In the genomic region with DNA sequence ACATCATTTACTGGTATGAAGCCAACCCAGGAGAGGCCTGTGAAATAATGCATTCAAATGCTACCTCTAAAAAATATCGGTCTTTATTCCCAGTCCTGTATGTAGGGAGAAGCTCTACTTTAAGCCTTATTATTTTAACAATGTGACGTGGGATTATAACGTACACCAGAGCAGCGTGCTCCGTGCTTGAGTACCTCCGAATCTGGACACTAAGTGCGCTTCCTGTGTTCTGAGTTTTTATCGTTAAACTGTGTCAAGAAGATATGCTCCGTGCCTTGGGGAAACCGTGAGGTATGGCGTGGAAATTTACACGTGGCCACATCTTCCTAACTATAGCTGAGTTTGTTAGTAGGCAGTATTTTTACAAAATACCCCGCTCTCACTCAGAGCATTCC, we compare ENCODE assay signal across 9 mouse cellular contexts.
DNase-seq lines count a peak whose midpoint lies in the region; ATAC-seq lines count a peak whose summit lies in the region.
"Had no signal": no experiment of that assay in that cellular context is flagged by ENCODE, and none has a peak within 500 bp of the region (broad histone marks: within the 10 kb centered on the region; RNA-seq: fewer than 3 reads in every experiment).

No protein-coding gene starts in this region.

- no peak overlapping the region for H3K9ac ChIP-seq in neural tube, embryonic 11.5 days (ENCODE audit: low read length)
- no peak overlapping the region for H3K9ac ChIP-seq in forebrain, embryonic 14.5 days (ENCODE audit: low read length)
- no peak overlapping the region for H3K9ac ChIP-seq in liver, embryonic 12.5 days

- peak overlapping the region; percentile 54 for H3K27ac ChIP-seq in neural tube, embryonic 11.5 days (ENCODE audit: low read depth, low read length)
- peak overlapping the region; percentile 78 for H3K27ac ChIP-seq in forebrain, embryonic 14.5 days (ENCODE audit: low read depth, low read length)
- H3K27ac ChIP-seq in liver, embryonic 12.5 days = no peak overlapping the region

- 0 out of 2 replicates have a peak, but pooled peaks have one; percentile 8 for ATAC-seq in neural tube, embryonic 11.5 days (ENCODE audit: insufficient read depth, low FRiP score, low TSS enrichment)
- ATAC-seq in forebrain, embryonic 14.5 days = peak; percentile 33; the same call in 1 of the 2 replicates
- no peak for ATAC-seq in liver, embryonic 12.5 days

- H3K36me3 ChIP-seq in neural tube, embryonic 11.5 days (ENCODE audit: control insufficient read depth, insufficient read depth, low read length) = no peaks in the 10 kb centered on the region
- H3K36me3 ChIP-seq in forebrain, embryonic 14.5 days (ENCODE audit: control insufficient read depth, insufficient read depth, low read length) = no peaks in the 10 kb centered on the region
- H3K36me3 ChIP-seq in liver, embryonic 12.5 days = no peaks in the 10 kb centered on the region
- no peaks in the 10 kb centered on the region for H3K36me3 ChIP-seq in splenic B cell, adult 2 months (ENCODE audit: control insufficient read depth, insufficient read depth, low read length, poor library complexity, severe bottlenecking)

- no peaks in the 10 kb centered on the region for H3K9me3 ChIP-seq in neural tube, embryonic 11.5 days (ENCODE audit: control insufficient read depth, low read length)
- no peaks in the 10 kb centered on the region for H3K9me3 ChIP-seq in forebrain, embryonic 14.5 days (replicated peaks; ENCODE audit: control insufficient read depth, low read length)
- no peaks in the 10 kb centered on the region for H3K9me3 ChIP-seq in liver, embryonic 12.5 days (replicated peaks)

- no peaks in the 10 kb centered on the region for H3K27me3 ChIP-seq in neural tube, embryonic 11.5 days (ENCODE audit: control insufficient read depth, insufficient read depth, low read length)
- no peaks in the 10 kb centered on the region for H3K27me3 ChIP-seq in forebrain, embryonic 14.5 days (replicated peaks; ENCODE audit: control insufficient read depth, insufficient read depth, low read length)
- no peaks in the 10 kb centered on the region for H3K27me3 ChIP-seq in liver, embryonic 12.5 days (replicated peaks)
- H3K27me3 ChIP-seq in splenic B cell, adult 2 months (ENCODE audit: control insufficient read depth, insufficient read depth, low read length, poor library complexity, severe bottlenecking) = no peaks in the 10 kb centered on the region

- H3K4me2 ChIP-seq in neural tube, embryonic 11.5 days (ENCODE audit: low read depth) = no peak overlapping the region
- peak overlapping the region; percentile 20; the same call in 1 of the 2 replicates for H3K4me2 ChIP-seq in forebrain, embryonic 14.5 days (ENCODE audit: low read length)
- H3K4me2 ChIP-seq in liver, embryonic 12.5 days = peak overlapping the region; percentile 45

- peaks cover 18% of the 10 kb centered on the region; the same call in 1 of the 2 replicates for H3K4me1 ChIP-seq in neural tube, embryonic 11.5 days (ENCODE audit: control insufficient read depth, insufficient read depth, low read length)
- H3K4me1 ChIP-seq in forebrain, embryonic 14.5 days (ENCODE audit: control insufficient read depth, insufficient read depth, low read length) = peaks cover 21% of the 10 kb centered on the region; the same call in 1 of the 2 replicates
- peaks cover 29% of the 10 kb centered on the region for H3K4me1 ChIP-seq in liver, embryonic 12.5 days

- 74% methylated on average over 13 of the region's 13 CpGs for WGBS in neural tube, embryonic 11.5 days
- WGBS in forebrain, embryonic 14.5 days = 62% methylated on average over 13 of the region's 13 CpGs
- 34% methylated on average over 13 of the region's 13 CpGs for WGBS in liver, embryonic 12.5 days (ENCODE audit: insufficient replicate concordance)

- H3K4me3 ChIP-seq in neural tube, embryonic 11.5 days (ENCODE audit: low read depth, low read length) = no peak overlapping the region
- H3K4me3 ChIP-seq in forebrain, embryonic 14.5 days (ENCODE audit: low read depth, low read length) = no peak overlapping the region
- peak overlapping the region; percentile 32 for H3K4me3 ChIP-seq in liver, embryonic 12.5 days

- no peak for DNase-seq in neural tube, embryonic 11.5 days (ENCODE audit: low spot score)
- DNase-seq in neural tube, embryonic 10.5 days (ENCODE audit: extremely low spot score, low spot score) = no peak
- peak; percentile 24 for DNase-seq in forebrain, embryonic 14.5 days (ENCODE audit: low spot score)
- peak; percentile 15 for DNase-seq in splenic B cell, adult 2 months (ENCODE audit: low read depth, low spot score)
- no peak for DNase-seq in left cerebral cortex, adult 11 months (ENCODE audit: low spot score)
- no peak for DNase-seq in right cerebral cortex, adult 18-20 months
- DNase-seq in layer of hippocampus, postnatal 25 days (ENCODE audit: extremely low spot score in 1 of 2, low spot score in 1 of 2) = no peak
- DNase-seq: gastrocnemius, postnatal 14 days had no signal

Comparison
In these comparisons a context has a peak if more than half of its experiments do, and no peak if none do; other contexts are left out.
1. DNase-seq: peak in forebrain, embryonic 14.5 days (single experiment) and splenic B cell, adult 2 months (single experiment); none in neural tube, embryonic 11.5 days (single experiment), neural tube, embryonic 10.5 days (single experiment), left cerebral cortex, adult 11 months (single experiment), right cerebral cortex, adult 18-20 months (single experiment) and layer of hippocampus, postnatal 25 days (0 of 2).